Mouse (Mus musculus): ENCODE measurements around the gene B430306N03Rik.
"Not testable (repeated sequence)": the region's sequence is repeated elsewhere in the genome, so short reads cannot be mapped to it uniquely, and the experiment has no call there.

Gene B430306N03Rik

DNA sequence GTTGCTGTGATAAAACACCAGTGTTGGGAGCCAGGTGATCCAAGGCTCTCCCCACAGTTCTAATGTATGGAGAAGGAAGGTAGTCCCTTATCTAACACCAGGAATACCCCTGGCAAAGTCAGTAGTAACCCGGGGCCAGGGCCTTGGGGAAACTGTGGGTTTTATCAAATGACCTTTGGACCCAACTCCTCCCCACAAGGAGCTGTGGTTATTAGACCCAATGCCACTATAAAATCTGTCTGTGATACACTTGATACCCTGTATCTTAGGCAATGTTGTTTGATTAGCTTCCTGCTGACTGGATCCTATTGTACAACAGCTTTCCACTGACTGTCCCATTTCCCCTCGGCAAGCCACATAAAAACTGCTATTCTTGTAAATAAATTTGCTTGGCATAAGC lies 3.8 kb upstream of the B430306N03Rik start:
- DNase-seq (ENCODE audit: low read depth, low spot score), result no peak

DNA sequence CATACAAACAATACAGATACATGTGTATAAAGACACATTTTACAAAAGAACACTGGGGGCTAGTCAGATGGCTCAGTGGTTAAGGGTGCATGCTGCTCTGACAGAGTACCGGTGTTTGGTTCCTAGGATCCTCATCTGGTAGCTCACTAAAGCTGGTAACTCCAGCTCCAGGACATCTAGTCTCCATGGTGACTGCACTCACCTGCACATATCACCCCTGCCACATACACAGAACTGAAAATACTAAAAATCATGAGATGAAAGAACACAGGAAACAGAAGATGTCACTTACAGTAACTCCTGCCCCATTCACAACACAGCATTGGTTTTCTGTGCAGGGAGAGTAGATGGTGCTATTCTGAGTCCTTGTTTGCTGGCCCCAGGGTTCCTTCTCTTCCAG lies 2.7 kb downstream of the B430306N03Rik start:
- DNase-seq (ENCODE audit: low read depth, low spot score), result no peak

DNA sequence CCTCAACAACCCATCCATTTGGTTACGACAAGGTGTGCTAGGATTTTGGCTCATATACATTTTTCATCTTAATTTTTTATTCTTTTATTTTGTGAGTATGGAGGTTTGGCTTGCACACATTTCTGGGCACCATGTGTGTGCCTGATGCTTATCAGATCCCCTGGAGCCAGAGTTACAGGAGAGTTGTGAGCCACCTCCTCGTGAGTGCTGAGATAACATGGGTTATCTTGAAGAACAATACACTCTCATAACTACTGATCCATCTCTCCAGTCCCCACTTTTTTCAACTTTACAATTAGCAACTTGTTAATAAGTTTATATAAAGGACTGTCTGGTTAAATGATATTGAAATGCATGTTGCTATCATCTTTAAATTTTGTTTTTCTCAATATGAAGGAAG lies 5.3 kb downstream of the B430306N03Rik start:
- no peak for DNase-seq (ENCODE audit: low read depth, low spot score)

DNA sequence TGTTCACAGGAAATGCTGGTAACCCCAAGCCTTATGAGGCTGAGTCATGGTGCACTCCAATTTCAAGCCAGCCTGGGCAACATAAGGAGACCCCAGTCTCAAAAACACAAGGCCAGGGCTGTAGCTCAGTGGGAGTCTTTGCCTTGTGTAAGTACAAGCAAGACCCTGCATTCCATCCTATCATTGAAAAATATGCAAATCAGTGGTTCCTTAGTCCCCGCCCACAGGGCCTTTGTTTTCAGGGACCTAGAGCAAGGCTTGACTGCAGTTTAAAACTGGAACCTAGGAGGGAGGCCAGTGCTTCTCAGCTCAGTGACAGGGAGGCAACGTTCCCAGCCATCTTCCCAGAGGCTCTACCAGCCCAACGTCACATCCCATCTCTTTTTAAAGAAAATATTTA lies 7.3 kb downstream of the B430306N03Rik start:
- DNase-seq (ENCODE audit: low read depth, low spot score), result no peak

DNA sequence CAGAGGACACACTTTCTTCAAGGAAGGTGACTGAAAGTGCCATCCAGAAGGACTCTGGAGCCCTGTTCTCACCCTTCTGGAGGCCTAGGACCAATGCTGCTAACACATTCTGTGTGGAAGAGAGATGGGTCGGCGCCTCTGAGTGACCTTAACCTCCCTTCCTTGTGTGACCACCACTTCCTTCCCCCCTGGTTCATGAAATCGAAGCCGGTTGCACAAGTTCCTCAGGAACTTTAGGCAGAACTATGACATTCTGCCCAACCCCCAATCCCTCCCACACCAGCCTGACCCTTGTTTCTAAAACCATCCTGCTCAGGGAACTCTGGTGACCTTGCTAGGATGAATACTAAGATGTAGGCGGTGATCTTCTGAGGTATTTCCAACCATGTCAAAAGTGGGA lies 8.3 kb downstream of the B430306N03Rik start:
- DNase-seq (ENCODE audit: low read depth, low spot score), result no peak

DNA sequence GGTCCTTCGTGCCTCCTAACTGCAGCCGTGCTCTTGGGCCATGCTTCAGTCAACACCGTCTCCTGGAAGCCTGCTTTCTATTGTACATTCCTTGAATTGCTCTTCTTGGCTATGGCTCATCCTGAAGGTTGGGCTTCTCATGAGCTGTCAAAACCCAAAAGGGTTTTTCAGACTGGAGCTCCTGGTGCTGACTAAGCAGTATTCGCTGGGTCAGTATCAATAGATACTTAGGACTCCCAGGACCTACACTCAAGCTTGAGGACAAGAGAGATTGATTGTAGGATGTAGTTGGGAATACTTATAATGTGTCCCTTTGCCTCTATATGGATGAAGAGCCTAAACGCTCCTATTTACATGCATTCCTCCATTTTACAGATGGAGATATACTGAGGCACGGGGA lies 9.2 kb downstream of the B430306N03Rik start:
- DNase-seq (ENCODE audit: low read depth, low spot score), result no peak

DNA sequence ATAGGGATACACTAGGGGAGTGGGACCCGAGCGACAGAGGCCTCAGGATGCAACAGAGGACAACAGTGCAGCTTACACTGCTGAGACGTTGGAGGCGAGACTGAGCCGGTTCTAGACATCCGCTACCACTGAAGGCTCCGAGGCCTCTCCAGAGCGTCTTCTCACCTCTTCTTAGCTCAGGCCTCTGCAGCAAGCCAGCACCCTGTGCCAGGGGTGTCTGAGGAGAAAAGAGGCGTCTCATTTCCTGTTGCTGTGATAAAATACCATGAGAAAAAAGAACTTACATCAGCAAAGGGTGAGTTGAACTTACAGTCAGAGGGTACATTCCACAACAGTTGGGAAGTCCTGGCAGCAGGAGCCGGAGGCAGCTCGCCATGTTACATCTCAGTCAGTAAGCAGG lies 9.7 kb downstream of the B430306N03Rik start:
- no peak for DNase-seq (ENCODE audit: low read depth, low spot score)

DNA sequence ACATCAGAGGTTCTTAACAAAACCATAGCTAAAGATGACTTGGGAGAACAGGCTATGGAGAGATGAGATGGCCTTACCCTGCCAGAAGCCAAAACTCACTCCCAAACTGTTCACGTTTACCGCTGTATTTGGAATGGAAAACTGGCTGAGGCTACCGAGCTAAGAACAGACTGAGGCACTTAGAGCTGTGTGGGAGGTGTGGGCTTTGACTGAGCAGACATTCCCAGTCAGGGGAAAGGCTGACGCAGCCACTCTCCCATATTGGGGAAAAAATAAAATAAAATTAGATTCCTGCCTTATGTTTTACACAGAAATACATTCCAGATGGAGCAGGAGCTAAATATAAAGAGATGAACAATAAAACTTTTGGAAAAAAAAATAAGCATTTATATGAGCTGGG lies 10.7 kb downstream of the B430306N03Rik start:
- DNase-seq (ENCODE audit: low read depth, low spot score), result no peak

DNA sequence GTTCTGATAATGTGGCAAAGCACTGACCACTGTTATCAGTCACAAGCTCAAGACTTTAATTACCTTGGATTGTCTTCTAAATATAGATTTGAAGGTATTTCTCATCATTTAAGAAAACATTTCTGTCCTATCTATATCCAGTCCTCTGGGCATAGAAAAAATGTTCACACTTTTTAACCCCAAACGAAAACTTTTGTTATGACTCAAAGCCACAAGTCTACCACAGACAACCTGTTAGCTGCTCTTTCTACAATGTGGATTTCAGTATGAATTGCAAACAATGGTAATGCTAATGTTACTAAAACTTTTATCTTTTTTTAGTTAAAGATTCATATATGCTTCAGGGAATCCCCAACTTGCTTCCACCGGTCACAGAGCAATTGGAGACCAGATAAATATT lies 16.6 kb downstream of the B430306N03Rik start:
- no peak for DNase-seq (ENCODE audit: low read depth, low spot score)

DNA sequence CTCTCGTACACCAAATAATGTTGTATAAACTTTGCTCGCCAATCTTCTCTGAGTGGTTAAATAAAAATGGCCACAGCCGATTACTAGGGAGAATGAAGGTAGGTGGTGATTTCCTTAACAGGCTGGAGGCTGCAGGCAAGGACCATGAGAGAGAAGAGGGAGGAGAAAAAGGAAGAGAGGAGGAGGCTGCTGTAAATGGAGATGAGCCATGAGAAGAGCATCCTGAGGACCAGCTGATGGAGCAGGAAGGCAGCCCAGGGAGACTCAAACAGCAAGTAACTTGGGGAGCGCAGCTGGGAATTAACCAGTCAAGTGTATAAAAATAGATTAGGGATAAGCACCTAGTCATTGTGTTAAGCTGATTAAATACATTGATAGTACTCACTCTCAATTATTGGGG lies 18.2 kb downstream of the B430306N03Rik start:
- DNase-seq (ENCODE audit: low read depth, low spot score), result no peak

DNA sequence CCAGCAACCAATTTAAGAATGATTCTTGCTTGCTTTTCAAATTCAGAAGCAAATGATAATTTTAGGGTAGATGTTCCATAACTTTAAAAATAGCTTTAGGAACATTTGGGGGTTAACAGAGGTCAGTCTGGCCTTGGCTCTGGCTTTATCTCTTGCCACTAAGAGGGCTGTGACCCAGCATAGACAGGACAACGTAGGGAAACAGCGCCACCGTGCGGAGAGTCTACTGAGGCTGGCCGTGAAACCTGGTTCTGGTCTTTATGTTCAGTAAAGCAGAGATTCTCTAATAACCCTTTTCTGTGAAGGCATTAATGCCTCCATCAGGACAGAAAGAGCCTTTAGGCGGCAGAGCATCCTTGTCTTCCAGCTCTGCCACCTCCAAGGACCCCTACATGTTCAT lies 20.9 kb downstream of the B430306N03Rik start:
- peak; percentile 72 for DNase-seq (ENCODE audit: low read depth, low spot score)

DNA sequence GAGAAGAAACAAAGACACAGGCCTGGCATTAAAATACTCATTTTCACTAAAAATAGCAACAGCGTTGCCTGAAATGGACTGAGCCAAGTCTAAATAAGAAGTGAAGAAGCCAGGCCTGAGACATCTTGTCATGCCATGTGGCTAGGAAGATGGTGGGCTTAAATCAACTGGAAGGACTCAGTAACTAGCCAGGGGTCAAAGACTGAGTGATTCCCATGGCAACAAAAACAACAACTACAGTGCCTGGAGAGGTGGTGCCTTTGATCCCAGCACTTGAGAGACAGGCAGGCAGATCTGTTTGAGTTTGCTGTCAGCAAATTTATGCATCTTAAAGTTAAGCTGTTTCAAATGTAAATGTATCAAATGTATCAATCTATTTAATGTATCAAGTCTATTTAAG lies 24.3 kb downstream of the B430306N03Rik start:
- DNase-seq (ENCODE audit: low read depth, low spot score), result no peak

DNA sequence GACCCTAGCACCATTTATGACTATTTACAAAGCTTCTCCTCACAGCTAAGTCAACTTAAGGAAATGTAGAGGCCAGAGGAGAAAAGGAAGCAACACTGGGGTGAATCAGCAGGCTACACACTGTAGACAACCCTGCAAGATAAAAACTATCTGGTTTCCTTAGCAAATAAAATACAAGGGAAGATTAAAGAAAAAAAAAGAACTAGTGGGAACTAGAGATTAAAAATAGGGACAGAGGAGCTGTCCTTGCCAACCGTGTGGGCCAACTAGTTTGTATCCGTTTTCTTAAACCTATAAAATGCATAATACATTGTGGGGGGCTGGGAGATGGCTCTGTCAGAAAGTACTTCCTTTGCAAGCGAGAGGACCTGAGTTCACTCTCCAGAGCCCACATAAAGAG lies 26.0 kb downstream of the B430306N03Rik start:
- no peak for DNase-seq (ENCODE audit: low read depth, low spot score)

DNA sequence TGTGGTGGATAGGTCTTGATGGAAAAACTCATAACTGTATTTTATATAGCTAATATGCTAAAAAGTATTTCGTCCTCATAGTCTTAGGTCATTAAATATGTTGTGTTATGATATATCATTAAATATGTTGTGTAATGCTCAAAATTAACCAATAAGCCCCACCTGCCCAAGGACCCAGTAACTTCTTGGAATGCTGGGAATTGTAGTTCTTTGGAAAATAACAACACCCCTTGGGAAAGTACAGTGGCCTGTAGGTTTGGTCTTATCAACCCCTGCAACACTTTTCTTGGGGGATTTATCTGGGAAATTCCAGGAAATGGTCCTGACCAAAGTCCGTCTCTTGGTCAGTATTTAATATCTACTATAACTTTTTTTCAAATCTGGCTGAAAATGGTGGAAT lies 27.1 kb downstream of the B430306N03Rik start:
- no peak for DNase-seq (ENCODE audit: low read depth, low spot score)

DNA sequence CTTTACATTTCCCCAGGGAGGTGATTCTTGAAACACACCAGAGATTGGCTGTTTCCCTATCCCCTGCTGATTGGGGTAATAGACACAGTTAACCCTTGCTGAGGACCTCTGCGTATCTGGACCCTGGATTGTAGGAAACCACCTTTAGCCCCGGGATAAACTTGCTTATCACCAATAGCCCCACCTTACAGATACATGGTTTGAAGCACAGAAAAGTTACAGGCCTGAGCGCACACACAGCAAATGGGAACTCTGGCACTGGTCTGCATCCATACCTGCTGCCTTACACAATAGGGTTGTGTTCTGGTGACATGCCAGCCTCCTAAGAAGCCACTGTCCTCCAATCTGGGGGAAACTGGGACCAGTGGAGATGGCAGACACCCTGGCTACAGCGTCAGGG lies 29.9 kb downstream of the B430306N03Rik start:
- no peak for DNase-seq (ENCODE audit: low read depth, low spot score)

DNA sequence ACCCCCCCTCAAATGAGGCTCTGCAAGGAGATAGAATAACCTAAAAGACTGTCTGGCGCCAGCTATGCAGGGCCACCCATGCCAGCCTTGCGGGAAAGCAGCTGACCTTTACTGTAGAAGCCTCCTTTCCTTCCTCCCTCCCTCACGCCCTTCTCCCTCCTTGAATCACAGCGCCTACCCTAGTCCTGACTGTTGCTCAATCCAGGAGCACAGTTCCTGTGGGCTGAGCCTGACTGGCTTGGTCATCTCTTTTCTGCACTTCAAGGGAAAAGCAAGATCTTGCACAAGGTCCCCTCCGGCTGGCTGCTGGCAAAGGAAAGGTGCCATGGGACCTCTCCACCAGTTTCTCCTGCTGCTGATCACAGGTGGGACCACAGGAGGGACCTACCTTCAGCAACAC lies 30.3 kb downstream of the B430306N03Rik start, which contains the start of gene Trem2:
TSS of gene Trem2 (plus strand) at position 171 of the 400 bp plus-strand sequence.
- no peak for DNase-seq (ENCODE audit: low read depth, low spot score)

DNA sequence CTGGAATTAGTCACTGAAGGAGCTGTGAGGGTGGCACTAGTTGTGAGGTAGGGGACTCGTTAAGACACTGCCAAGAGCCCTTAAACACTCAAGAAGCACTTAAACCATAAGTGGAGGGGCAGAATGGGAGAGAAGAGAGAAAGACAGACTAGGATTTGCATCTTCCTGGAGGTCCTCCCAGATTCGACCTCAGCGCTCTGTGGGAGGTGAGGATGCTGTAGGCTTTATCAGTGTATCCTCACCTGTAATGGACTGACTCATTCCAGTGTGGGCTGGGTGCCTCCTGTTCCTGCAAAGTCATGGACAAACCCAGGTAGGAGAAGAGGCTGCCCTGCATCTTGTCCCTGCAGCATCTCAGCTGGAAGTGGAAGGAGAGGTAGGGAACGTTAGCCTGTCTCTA lies 30.9 kb downstream of the B430306N03Rik start:
- no peak for DNase-seq (ENCODE audit: low read depth, low spot score)

DNA sequence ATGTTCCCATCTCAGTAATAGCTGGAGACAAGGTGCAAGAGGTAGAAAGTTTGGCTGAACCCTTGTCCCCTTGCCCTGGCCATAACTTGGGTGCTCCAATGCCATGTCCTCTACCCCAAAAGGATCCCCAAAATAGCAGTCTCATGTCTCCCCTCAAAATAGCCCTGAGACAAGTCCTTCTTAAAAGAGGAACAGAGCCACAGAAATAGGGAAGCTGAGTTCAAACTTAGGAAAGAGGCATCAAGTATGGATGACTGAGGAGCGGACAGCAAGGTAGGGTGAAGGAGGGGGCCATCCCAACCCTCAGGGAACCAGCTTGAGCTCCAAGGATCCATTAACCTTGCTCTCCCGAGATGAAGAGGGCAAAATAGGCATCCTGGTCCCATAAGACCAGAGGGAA lies 31.3 kb downstream of the B430306N03Rik start:
- DNase-seq (ENCODE audit: low read depth, low spot score), result no peak

DNA sequence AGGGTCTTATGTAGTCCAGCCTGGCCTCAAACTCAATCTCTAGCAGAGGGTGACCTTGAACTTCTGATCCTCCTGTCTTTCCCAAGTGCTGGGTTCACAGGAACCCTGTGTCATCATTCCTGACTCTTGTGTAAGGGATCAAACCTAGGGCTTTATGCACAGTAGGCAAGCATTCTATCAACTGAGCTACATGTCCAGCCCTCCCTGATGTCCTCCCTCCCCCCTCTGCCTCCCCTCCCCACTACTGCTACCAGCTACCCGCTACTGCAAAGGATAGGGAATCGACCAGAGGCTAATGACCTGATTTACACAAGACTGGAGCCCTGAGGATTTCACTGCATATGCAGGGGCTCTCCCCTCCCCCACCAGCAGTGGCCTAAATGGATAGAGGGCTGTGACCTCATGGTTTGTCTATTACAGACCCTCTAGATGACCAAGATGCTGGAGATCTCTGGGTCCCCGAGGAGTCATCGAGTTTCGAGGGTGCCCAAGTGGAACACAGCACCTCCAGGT lies 34.8 kb downstream of the B430306N03Rik start:
- DNase-seq (ENCODE audit: low read depth, low spot score), result no peak

DNA sequence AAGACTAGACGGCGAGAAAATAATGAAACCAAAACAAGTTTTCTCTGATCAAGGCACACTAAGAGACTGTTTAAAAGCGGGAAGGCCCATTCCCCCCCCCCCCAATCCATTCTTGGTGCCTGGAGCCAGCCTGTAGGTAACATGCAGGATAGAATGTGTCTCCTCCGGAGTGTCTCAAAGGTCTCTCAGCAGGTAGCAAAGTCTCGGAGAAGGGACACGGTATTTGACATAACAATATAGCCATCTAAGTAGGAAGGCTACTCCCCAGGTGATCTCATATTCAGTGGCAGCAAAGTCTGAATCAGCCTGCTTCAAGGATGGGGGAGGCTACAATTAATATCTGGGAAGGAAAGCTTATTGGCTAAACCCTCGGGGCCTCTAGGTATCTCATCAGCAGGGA lies 37.0 kb downstream of the B430306N03Rik start:
- DNase-seq (ENCODE audit: low read depth, low spot score), result not testable (repeated sequence)

DNA sequence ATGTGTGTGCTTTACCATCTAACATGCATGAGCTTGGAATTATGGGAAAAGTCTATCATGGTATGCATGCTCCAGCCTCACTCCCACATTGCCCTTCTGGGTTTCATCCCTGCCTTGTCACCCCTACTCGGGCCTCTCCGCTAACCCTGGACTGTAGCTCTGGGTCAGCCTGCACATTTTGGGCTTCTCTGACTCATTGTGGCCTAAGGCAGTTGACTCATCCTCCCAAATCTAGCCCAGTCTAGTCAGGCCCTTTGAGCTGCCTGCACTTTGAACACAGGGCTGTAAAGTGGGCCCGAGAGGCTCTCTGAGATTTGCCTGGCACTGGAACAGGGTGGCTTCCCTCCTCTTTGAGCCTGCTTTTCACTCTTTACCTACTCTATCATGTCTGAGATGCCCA lies 39.9 kb downstream of the B430306N03Rik start:
- no peak for DNase-seq (ENCODE audit: low read depth, low spot score)

DNA sequence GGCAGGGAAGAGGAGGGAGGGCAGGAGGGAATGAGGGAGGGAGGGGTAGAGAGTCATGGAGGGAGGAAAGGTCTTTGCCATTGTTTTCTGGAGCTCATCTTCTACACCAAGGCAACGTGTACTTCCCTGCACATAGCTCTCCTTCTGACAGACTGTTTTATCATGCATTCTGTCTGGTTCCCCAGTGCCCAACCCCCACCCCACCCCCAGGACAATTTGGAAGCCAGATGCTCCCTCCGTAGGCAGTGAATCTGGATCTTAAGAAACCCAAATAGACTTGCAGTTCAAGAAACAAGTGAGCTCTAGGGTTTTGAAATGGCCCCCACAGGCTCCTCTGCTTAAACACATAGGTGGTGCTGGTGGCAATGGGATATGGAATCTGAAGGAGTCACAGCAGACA lies 42.0 kb downstream of the B430306N03Rik start:
- no peak for DNase-seq (ENCODE audit: low read depth, low spot score)

DNA sequence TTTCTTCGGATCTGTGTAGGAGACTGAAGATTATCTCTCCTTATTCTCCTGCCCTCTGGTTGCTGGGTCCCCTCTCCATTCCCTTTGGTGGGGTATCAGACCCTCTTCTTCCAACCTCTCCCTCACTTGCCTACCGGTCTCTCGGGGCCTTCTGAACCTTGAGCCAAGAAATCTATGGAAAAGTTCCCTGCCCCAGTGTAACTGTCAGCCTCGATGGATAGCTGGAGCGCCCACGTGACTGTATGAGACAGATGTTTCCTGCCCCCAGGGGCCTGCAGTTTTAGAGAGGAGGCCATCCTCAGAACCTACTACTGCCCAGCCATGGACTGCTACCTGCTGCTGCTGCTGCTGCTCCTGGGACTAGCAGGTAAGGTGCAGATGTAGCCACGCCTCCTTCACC lies 43.7 kb downstream of the B430306N03Rik start, which contains the start of gene Treml1:
TSS of gene Treml1 (plus strand) at position 301 of the 400 bp plus-strand sequence.
- DNase-seq (ENCODE audit: low read depth, low spot score), result no peak

DNA sequence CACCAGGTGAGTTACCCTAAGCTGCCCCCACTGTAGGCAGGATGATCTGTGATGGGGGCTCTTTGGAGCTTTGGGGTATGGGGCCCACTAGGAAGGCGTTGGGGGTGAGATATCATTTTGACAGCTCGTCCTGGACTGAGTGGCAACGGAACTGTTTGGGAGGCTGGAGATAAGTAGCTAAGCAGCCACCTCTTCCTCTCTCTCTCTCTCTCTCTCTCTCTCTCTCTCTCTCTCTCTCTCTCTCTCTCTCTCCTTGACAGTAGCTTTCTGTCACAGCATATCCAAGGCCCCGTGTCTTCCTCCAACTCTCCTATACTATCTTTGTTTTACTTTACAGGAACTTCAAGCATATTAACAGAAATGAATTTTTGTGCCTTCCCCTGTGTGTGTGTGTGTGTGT lies 44.5 kb downstream of the B430306N03Rik start:
- no peak for DNase-seq (ENCODE audit: low read depth, low spot score)

Data from c-Kit-negative CD71-positive TER-119-positive erythroid progenitor cells, embryonic 14.5 days (primary cell).